Mouse (Mus musculus) splenic B cell, adult 2 months (primary cell): ENCODE data around the gene Chrm2.

Source experiments
- DNase-seq: peaks from one replicate; pipeline ENCODE4 v3.0.0-alpha.2; 2011; ENCODE audit warnings: low read depth, low spot score
- H3K27me3 ChIP-seq: 2 replicates; pipeline ENCODE4 v1.6.1; 2012; ENCODE audit warnings: mild to moderate bottlenecking, low read length, moderate library complexity, mixed read lengths; ENCODE audit not compliant: control insufficient read depth, poor library complexity, insufficient read depth, severe bottlenecking
- H3K36me3 ChIP-seq: 2 replicates; pipeline ENCODE4 v1.6.1; 2012; ENCODE audit warnings: mild to moderate bottlenecking, low read length, moderate library complexity, mixed read lengths; ENCODE audit not compliant: control insufficient read depth, poor library complexity, insufficient read depth, severe bottlenecking

Gene Chrm2

DNA sequence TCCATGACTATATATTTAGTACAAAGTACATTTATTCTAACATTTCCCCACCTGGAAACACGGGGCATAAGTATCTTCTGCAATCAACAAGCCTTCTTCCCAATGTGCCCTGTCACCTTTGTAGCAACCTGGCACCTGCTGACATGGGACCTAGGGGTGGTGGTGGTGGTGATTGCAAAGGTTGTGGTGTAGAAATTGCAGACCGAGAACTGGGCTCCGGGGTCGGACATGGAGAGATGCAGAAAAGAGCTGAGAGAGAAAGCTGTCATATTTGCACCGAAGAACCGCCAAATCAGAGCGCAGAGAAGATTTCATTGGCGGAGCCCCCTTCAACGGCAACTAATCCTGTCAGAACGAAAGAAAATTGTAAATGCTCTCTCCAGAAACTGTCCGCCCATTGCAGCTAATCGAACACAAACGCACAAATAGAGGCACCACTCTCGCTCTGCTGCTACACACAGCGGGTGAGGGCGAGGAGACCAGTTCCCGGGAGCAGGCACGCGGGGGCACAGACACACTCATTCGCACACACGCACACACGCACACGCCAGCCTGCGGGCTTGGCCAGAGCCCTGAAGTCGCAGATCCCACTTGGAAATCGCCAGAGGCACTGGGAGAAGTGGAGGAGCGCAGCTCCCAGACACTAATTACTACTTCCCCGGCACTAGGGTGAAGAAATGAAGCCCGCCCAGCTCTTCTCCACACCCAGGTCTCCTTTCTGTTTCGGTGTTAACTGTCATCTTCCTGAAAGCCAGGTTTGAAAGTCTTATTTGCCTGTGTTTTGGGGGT is at the start of gene Chrm2:
Gene Chrm2 (plus strand): TSS at position 473 of the 789 bp plus-strand sequence.
- no peaks in the 10 kb centered on the region for H3K36me3 ChIP-seq
- DNase-seq = no peak
- H3K27me3 ChIP-seq = no peaks in the 10 kb centered on the region

DNA sequence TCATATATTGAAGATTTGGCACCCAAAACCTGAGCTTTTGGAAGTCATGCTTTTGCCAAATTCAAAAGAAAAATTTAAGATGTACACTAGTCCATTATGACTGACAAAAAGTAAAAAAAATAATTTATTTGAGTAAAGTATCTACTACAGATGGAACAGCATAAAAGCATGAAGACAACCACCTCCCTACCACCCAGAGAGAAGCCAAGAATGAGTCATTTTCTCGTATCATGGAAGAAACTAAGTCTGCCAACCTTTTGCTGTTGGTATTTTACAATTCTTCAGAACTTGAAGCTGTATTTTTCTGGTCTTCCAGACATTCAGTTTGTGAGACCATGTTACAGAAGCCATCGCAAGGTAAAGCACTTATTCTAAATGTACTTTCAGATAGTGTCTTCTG is 13.9 kb upstream of the Chrm2 start:
- H3K27me3 ChIP-seq = no peaks in the 10 kb centered on the region; the same call in 1 of the 2 replicates
- no peak for DNase-seq
- H3K36me3 ChIP-seq = no peaks in the 10 kb centered on the region

DNA sequence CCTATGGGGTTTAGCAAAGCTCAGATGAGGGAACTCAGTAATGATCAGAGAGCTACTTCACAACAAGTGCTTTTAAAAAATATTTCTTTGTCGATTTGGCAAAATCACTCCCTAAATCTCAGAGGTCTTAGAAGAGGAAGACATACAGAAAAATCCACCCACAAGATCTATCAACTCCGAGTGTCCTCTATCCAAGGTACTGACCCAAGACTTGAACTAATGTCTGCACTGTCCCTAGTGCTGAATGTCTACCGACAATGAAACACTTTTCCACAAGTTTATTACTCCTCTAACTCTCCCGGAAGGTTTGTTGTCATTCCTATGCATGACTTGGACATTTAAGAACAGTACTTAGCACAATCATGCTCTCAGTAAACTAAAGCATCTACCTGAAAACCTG is 9.9 kb upstream of the Chrm2 start:
- H3K36me3 ChIP-seq = no peaks in the 10 kb centered on the region
- DNase-seq = no peak

DNA sequence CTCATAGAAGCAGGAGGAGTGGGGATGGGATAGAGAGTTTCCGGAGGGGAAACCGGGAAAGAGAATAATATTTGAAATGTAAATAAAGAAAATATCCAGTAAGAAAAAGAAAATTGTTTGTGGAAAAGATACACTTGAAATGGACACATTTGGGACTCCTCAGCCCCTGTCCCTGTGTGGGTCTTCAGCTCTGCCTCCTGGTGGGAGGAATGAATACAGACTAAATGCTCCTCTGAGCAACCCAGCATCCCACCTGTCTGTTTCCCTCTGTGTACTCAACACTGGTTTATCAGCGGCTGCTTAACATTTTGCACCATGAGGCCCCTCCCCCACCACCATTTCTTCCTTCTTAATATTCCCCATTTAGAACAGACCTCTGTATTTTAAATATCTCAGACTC is 3.8 kb upstream of the Chrm2 start:
- H3K27me3 ChIP-seq = no peaks in the 10 kb centered on the region
- no peak for DNase-seq

More for the DNA sequence above, 9.9 kb upstream of the Chrm2 start:
- H3K27me3 ChIP-seq = no peaks in the 10 kb centered on the region; the same call in 1 of the 2 replicates

DNA sequence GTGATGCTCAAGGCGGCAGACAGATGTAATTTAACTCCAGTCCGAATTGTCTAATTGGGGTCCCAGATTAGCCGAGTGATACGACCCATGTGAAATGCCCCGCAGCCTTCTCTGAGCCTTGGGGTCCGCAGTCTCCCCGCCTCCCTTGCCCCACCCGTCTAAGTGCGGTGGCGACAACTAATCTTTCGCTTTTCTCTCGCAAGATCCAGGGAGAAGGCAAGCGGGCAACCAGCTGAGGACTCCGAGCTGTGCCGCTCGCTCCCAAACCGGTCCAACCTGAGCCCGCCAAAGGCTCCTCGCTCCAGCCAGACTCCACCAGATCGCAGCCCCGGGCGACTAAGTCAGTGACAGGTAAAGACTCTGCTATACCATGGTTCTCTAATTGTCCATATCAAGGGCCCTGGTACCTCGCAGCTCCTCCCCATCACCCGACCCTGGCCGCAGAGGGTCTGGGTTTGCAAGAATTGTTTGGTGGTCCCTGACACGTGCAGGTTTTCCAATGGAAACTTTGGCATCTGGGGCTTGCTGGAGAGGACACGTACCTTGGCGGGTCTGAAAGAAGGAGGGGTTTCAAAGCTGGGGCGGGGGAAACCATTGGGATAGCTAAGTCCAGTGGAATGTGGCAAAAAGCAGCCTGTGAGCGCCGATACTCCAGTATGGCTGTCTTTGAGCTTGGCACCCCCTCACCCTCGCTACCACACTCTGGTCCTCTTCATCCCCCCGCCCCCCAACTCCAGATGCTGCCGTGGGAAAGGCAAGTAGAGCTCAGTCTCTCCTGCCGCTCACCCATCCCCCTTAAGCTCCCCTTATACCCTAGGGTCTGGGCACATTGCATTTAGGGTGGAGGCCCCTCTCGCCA is 746 bp downstream of the Chrm2 start:
- DNase-seq = no peak
- H3K36me3 ChIP-seq = no peaks in the 10 kb centered on the region
- no peaks in the 10 kb centered on the region for H3K27me3 ChIP-seq

More for the DNA sequence above, 3.8 kb upstream of the Chrm2 start:
- no peaks in the 10 kb centered on the region for H3K36me3 ChIP-seq

DNA sequence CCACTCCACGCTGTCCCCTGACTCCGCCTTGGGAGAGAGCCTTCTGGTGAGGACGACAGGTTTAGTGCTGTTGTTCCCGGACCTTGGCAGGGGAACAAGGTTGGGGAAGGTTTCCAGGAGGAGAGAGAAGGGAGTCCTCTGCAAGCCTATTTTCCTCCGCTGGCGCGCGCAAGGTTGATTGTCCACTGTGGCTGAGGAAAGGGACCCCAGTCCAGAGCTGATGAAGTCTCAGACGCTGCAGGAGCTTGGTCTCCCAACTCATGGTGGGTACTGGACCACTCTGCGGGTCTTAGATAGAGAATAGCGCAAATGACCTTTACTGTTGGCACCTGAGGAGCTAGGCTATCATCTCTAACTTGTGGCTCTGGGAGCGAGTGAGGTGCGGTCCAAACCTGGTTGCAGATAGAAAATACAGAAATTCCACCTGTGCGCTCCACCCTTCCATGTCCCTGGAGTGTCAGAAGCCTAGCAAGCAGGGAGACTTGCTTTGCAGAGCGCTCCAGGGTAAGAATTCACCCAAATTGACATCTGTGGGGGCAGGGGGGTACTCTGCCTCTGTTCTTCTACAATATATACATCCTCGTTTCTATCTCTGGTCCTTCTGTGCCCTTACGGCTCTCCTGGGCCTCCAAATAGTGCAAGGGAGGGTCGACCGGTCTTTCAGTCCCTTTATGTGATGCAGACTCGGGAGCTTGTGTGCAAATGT is 1.5 kb downstream of the Chrm2 start:
- Histone ChIP-seq H3K36me3 (no peaks in the 10 kb centered on the region), H3K27me3 (no peaks in the 10 kb centered on the region)
- DNase-seq = no peak

DNA sequence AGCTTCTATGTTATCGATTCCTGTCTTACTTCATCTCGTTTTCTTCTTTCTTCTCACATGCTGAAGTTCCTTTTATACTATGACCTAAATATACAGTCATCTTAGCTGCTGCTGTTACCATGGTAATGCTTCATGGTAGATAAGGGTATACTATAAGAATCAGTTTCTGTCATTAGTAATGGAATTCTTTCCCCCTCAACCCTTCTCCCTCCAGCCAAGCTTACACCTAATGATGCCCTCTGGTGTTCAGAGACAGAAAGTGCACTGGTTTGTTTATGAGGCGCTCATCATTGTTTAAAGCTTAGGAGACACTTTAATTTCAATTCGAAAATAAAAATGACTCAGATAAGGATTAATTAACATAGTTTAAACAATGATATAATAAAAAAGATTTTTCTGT is 5.8 kb downstream of the Chrm2 start:
- no peak for DNase-seq
- Histone ChIP-seq H3K27me3 (no peaks in the 10 kb centered on the region), H3K36me3 (no peaks in the 10 kb centered on the region)

DNA sequence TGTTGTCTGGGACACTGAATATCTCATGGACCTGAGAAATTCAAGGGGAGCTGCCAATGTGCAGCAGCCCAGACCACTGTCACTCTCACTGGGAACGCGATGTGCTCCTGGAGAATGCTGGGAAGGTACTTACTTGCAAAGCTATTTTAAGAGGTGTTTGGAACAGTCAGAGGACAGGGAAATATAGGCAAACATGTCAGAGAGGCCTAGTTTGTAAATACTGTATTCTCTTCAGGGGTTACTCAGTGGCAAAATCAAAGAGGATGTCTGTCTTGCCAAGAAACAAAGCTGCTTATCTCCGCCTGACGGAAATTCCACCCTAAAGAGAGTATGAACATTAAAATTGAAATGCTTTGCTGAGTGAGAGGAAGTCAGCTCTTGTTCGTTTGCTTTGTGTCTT is 17.3 kb downstream of the Chrm2 start:
- no peaks in the 10 kb centered on the region for H3K36me3 ChIP-seq
- DNase-seq = no peak
- H3K27me3 ChIP-seq = no peaks in the 10 kb centered on the region

DNA sequence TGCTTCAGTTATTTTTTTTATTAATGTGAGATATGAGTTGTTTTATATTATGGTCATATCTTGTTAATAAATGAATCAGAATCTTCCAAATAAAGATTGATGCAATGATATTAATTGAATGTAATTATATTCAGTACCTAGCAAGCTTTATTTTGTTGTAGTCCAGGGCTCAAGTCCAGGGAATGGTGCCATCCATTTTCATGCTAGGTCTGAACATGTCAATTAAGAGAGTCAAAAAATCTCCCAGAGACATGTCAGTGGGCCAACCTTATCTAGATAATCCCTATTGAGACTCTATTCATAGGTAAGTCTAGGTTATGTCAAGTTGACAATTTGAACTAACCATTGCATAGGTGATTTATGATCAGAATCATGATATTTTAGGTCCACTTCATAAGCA is 21.1 kb downstream of the Chrm2 start:
- no peaks in the 10 kb centered on the region for H3K36me3 ChIP-seq
- DNase-seq = no peak
- H3K27me3 ChIP-seq = no peaks in the 10 kb centered on the region

DNA sequence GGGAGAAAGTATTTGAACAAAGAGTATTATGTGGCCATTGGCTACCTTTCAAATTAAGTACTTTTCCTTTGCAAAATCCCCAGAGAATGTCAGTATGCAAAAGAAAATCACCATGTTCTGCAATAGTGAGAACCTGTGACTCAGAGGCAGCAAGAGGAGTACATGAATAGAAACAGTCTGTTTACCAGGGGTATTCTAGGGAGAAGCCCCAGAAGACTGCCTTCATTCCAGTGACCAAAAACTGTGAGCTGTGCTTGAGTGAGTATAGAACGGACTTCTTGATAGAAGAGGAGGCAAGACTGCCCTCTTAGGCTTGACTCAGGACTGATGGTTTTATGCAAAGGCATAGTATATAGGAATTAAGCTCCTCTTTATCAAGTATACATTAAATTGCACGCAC is 22.2 kb downstream of the Chrm2 start:
- DNase-seq = no peak
- no peaks in the 10 kb centered on the region for H3K36me3 ChIP-seq
- H3K27me3 ChIP-seq = no peaks in the 10 kb centered on the region

DNA sequence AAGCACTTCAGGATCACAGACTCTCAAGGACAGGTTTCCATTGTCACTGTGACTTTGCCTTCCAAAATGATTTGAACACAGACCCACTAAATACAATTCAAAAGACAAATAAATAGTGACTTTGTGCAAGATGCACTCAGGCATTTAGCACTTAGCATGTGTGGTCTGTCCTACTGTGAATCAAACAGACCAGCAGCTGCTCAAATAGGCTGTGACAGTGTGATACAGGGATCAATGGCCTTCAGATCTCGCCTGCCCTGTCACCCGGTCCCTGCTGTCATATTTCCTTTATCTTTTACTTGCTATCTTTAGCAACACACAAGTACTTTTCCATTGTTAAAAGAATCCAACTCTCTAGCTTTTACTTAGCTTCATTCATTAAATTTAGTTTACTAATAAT is 31.8 kb downstream of the Chrm2 start:
- Histone ChIP-seq H3K36me3 (no peaks in the 10 kb centered on the region), H3K27me3 (no peaks in the 10 kb centered on the region)
- DNase-seq = no peak

DNA sequence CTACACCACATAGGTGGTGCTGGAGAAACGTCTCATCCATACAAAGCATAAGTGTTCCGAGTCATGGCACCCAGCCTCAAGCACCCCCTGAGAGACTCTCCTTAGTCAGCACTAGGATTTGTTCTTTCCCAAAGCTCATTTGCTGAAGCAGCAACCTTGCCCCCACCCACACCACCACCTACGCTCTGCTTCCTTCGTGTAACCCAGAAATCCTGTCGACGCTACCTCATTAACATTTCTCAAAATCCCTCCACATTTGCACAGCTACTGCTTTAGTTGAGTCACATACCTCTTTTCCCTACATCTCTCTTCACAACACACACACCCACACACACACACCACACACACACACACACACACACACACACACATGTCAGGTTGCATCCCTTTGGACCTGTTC is 50.1 kb downstream of the Chrm2 start:
- H3K36me3 ChIP-seq = no peaks in the 10 kb centered on the region
- DNase-seq = no peak
- no peaks in the 10 kb centered on the region for H3K27me3 ChIP-seq

DNA sequence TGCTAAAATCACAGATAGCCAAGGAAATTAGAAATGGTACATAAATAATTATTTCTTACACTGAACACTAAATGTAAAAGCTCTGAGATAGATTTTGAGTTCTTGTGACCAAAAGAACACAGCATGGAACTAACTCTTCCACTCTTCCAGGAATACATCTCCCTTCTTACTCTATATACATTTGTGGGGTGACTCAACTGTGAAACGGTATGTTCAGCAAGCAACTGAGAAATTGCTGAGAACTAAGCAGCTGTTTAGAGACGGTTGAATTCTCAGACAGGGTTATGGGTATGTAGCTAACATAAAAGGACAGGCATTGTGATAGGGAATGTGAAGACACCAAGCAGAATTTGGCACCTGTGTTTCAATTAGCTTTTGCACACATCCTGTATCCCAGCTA is 51.3 kb downstream of the Chrm2 start:
- no peaks in the 10 kb centered on the region for H3K36me3 ChIP-seq
- no peak for DNase-seq
- H3K27me3 ChIP-seq = no peaks in the 10 kb centered on the region

DNA sequence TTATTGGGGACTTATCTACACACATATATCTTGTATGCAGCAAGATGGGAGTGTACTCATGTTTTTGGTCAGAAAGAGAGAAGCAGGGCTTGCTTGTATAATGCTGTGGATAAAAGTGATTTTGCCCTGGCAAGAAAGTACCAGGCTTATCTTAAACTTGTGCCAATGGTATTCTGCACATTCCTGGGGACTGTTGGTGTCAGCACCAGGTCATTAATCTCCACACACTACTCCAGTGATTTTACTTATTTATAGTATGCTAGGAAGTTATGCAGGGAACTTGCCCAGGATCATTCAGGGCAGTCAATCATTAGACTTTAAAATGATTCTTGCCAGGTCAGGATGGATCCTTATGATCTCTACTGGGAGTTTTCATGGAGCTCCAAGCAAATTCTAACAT is 63.6 kb downstream of the Chrm2 start:
- no peak for DNase-seq
- Histone ChIP-seq H3K36me3 (no peaks in the 10 kb centered on the region), H3K27me3 (no peaks in the 10 kb centered on the region)

DNA sequence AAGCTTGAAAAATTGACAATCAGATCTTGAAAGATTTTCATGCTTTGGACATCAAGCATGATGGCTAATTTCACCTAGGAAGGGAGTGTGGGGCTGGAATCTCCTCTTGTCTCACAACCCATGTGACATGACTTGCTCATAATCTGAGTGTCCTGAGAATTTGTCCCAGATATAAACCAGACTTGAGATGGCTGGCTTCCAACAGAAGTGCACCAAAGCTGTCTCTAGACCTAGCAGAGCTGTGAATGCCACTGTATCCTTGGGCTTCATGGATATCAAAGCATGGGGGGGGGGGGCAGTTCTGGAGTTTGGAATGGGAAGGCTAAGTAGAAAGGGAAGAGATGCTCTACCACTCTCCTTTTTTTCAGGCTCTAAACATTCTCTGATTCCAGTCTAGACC is 67.2 kb downstream of the Chrm2 start:
- DNase-seq = no peak
- H3K36me3 ChIP-seq = no peaks in the 10 kb centered on the region
- no peaks in the 10 kb centered on the region for H3K27me3 ChIP-seq
